Mouse (Mus musculus) kidney, adult 2 months (tissue): ENCODE measurements at regions not wholly inside any gene's neighbourhood (a gene's known extent, or its start where the extent isn't known, plus 50 kb on each side); places are given as distances from the start of the nearest gene placed in this dataset.

Experiments used
- DNase-seq: peaks from one replicate; pipeline ENCODE4 v3.0.0; 2021
- H3K27ac ChIP-seq: fragments of 200-500 bp; 2 replicates; pipeline ENCODE4 v1.5.1; 2012; ENCODE audit warnings: low read depth, low read length, control low read depth, inconsistent platforms; ENCODE audit not compliant: insufficient read depth
- H3K27me3 ChIP-seq: fragments of 200-500 bp; replicated peaks from 2 replicates; pipeline ENCODE4 v1.6.1; 2012; ENCODE audit warnings: mild to moderate bottlenecking, moderate library complexity, low read length, inconsistent platforms; ENCODE audit not compliant: control insufficient read depth, insufficient read depth
- H3K36me3 ChIP-seq: fragments of 200-500 bp; 2 replicates; pipeline ENCODE4 v1.6.1; 2012; ENCODE audit warnings: mild to moderate bottlenecking, moderate library complexity, low read length, inconsistent platforms; ENCODE audit not compliant: control insufficient read depth, insufficient read depth
- H3K4me1 ChIP-seq: fragments of 200-500 bp; 2 replicates; pipeline ENCODE4 v1.6.1; 2011; ENCODE audit warnings: low read length; ENCODE audit not compliant: control insufficient read depth, insufficient read depth
- H3K4me3 ChIP-seq: fragments of 200-500 bp; 2 replicates; pipeline ENCODE4 v1.5.1; 2011; ENCODE audit warnings: mild to moderate bottlenecking, low read depth, low read length, control low read depth; ENCODE audit not compliant: insufficient read depth
- CTCF ChIP-seq: fragments of 200-500 bp; conservative IDR thresholded peaks from 2 replicates; pipeline ENCODE4 v1.5.1; 2011; ENCODE audit warnings: low read depth, mild to moderate bottlenecking, control low read depth, low read length, moderate library complexity, mixed read lengths; ENCODE audit not compliant: insufficient read depth, insufficient read length
- POLR2A ChIP-seq: fragments of 200-500 bp; IDR thresholded peaks from one replicate; pipeline ENCODE4 v1.6.1; 2011; ENCODE audit warnings: low read depth, low read length, control low read depth
- WGBS: fragments of 180-500 bp; shearing (Covaris S2); methylation state at CpG from one replicate; pipeline ENCODE4 v1.1.7; 2018; 5-methylcytosine and 5-hydroxymethylcytosine counted together

DNA sequence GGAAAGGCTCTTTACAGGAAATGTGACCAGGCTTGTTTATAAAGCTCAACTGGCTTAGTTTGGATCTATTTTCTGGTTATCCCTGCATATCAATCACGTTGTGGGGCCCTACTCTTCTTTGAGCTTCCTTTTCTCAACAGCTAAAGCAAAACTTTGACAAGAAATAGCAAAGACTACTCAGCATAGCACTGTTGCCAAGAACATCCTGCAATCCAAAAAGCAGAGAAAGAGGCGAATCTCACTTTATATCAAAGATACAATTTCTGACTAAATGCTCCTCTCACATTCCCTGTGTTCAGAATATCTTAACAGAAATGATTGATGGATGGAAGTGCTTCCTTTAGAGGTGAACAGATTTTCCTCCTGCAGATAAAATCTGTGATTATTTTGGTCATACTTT, 666.1 kb downstream of the Efnb2 start:
- no peak overlapping the region for H3K4me3 ChIP-seq
- WGBS, result 43% methylated on average over 2 of the region's 2 CpGs
- H3K36me3 ChIP-seq, result no peaks in the 10 kb centered on the region
- TF ChIP-seq CTCF, result no peak
- TF ChIP-seq POLR2A, result no peak
- no peak for DNase-seq
- H3K27me3 ChIP-seq, result no peaks in the 10 kb centered on the region
- no peaks in the 10 kb centered on the region for H3K4me1 ChIP-seq
- H3K27ac ChIP-seq, result no peak overlapping the region

DNA sequence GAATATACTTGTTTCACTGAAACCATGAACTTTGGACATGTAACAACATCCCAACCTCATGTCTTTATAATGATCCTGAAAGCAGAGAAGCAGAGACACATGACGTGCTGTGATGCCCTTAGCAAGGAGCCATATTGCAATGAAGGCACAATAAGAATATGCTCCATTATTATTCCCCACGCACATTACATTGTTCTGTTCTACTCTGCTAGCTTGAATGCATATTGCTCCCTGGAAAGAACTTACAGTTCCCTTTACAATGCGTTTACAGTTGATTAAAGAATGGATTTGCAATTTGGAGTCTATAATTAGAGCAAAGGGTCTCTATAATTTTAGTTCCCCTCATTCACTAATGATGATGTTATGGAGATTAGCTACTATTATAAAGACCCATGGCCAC, 672.2 kb downstream of the Efnb2 start:
- DNase-seq, result no peak
- H3K27me3 ChIP-seq, result no peaks in the 10 kb centered on the region
- TF ChIP-seq CTCF, result no peak
- no peak for TF ChIP-seq POLR2A
- no peak overlapping the region for H3K4me3 ChIP-seq
- 88% methylated on average over 3 of the region's 3 CpGs for WGBS
- H3K36me3 ChIP-seq, result no peaks in the 10 kb centered on the region
- no peaks in the 10 kb centered on the region for H3K4me1 ChIP-seq
- no peak overlapping the region for H3K27ac ChIP-seq

DNA sequence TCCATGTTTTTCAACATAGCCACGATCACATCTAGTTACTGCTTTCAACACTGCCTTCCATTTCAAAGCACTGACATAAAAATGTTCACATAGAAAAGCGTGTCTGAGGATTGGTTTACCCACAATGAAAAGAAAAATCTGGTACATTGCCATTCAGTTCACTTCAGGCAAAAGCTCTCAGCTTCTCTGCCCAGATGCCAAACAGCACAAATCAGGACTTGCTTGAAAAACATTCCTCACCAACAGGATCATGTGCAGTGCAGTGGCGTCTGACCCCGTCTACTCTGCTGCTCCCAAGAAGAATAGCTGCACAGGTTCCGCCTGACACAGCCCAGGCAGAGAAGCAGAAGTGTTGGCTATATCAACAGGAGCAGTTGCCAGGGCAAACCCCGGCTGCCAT, 684.0 kb downstream of the Efnb2 start:
- Histone ChIP-seq H3K36me3 (no peaks in the 10 kb centered on the region), H3K27ac (no peak overlapping the region), H3K27me3 (no peaks in the 10 kb centered on the region), H3K4me3 (no peak overlapping the region), H3K4me1 (no peaks in the 10 kb centered on the region)
- TF ChIP-seq CTCF (no peak), POLR2A (no peak)
- 61% methylated on average over 6 of the region's 6 CpGs for WGBS
- DNase-seq, result no peak

DNA sequence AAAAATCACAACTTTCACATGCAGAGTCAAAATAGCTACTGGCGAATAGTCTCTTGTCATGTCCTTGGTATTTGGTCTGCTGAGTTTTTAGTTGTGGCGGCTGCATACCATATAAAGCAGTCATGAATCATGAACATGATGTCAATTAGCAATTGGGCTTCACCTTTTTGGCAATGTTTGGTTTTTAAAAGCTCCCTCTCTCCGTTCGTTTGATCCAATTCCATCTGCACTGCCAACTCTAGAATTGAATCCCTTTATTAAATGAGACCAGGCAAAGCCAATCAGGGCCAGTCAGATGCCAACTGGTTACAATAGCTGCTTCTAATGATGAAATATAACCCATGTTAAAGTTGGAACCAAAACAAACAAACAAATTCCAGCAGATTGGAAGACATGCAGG, 687.3 kb downstream of the Efnb2 start:
- no peaks in the 10 kb centered on the region for H3K27me3 ChIP-seq
- TF ChIP-seq POLR2A, result no peak
- TF ChIP-seq CTCF, result no peak
- H3K27ac ChIP-seq, result no peak overlapping the region
- no peaks in the 10 kb centered on the region for H3K36me3 ChIP-seq
- no peak for DNase-seq
- H3K4me1 ChIP-seq, result no peaks in the 10 kb centered on the region
- H3K4me3 ChIP-seq, result no peak overlapping the region
- WGBS, result 78% methylated on average over 4 of the region's 4 CpGs

DNA sequence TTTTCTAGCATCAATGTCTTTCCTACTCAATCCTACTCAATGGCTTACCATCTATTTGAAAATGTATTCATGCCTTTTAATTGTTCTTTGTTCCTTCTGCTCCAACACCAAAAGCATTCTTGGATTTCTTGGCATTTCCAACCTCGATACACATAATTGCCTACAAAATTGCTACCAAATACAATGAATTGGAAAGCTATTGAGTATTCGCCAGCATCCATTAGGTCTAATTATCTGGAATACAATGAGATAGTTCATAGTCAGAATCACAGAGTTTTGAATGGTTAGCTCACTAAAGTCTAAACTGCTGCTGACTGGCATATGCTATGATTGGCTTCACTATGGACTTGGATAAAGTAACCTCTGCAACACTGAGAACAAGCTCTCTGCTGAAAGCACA, 696.8 kb downstream of the Efnb2 start:
- DNase-seq, result no peak
- TF ChIP-seq CTCF, result no peak
- TF ChIP-seq POLR2A, result no peak
- Histone ChIP-seq H3K4me1 (no peaks in the 10 kb centered on the region), H3K4me3 (no peak overlapping the region), H3K27ac (no peak overlapping the region), H3K27me3 (no peaks in the 10 kb centered on the region), H3K36me3 (no peaks in the 10 kb centered on the region)
- WGBS, result 95% methylated on average over 2 of the region's 2 CpGs

DNA sequence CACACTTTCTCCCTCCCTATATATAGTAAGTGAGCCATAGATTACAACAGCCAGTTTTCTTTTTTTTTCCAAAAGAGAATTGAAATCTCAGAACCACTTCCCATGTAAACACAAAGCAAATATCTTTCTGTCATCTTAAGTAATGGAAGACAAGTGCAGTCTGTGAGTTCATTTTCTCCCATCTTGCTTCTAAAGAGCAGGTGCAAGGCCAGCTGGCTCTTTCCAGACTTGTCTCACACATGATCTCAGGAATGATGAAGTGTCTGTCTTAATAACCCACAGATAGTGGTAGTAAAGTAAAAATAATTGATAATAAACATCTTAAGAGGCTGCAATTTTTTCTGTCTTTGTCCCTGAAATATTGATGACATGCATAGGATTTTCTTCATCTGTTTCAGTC, 704.3 kb downstream of the Efnb2 start:
- DNase-seq, result no peak
- TF ChIP-seq POLR2A (no peak), CTCF (no peak)
- no peaks in the 10 kb centered on the region for H3K4me1 ChIP-seq
- H3K36me3 ChIP-seq, result no peaks in the 10 kb centered on the region
- no peak overlapping the region for H3K4me3 ChIP-seq
- no peak overlapping the region for H3K27ac ChIP-seq
- no peaks in the 10 kb centered on the region for H3K27me3 ChIP-seq

DNA sequence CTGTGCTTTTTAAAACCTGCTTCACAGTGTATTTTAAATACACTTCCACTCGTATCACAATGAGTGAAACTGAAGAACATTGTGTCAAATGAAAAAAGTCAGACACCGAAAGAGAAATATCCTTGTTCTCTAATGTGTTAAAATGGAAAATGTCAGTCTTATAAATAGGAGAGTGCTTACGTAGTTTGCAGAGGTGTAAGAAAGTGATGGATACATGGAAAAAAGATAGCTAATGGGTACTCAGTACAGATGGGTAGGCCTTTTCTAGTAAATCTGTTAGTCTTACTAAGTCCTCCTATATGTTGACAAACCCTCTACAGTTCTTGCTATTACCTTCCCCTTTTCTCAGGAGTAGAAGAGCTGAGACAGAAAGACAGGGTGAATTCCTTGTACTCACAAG, 706.2 kb downstream of the Efnb2 start:
- Histone ChIP-seq H3K36me3 (no peaks in the 10 kb centered on the region), H3K27me3 (no peaks in the 10 kb centered on the region), H3K27ac (no peak overlapping the region), H3K4me1 (no peaks in the 10 kb centered on the region), H3K4me3 (no peak overlapping the region)
- TF ChIP-seq CTCF (no peak), POLR2A (no peak)
- WGBS, result 88% methylated on average over 3 of the region's 3 CpGs
- DNase-seq, result no peak
